Mouse (Mus musculus): Measurements from ENCODE around the gene 1110017D15Rik. TPM values are rescaled to one million over a fixed set of nuclear protein-coding genes. Genes with fewer than 3 reads are reported as not detected.

The 1110017D15Rik gene
- total RNA-seq (2017) = 2.1 to 2.2 TPM in 2 of 3 replicates, not detected in the other

- ATAC-seq (replicated peaks; ENCODE audit: insufficient number of reproducible peaks, low FRiP score, low TSS enrichment, poor library complexity, severe bottlenecking) = no peak
Measured at GRCm38 (mm10) chr4:41517233-41517632, at the start of gene 1110017D15Rik. 1110017D15Rik (minus strand) TSS chr4:41517333.

GRCm38 (mm10) chr4:41566123-41566522 is 49.0 kb upstream of the 1110017D15Rik start:
- ATAC-seq (replicated peaks; ENCODE audit: insufficient number of reproducible peaks, low FRiP score, low TSS enrichment, poor library complexity, severe bottlenecking) = no peak

- no peak for ATAC-seq (replicated peaks; ENCODE audit: insufficient number of reproducible peaks, low FRiP score, low TSS enrichment, poor library complexity, severe bottlenecking)
Measured at GRCm38 (mm10) chr4:41563297-41563696, 46.2 kb upstream of the 1110017D15Rik start.

GRCm38 (mm10) chr4:41557092-41557491 is 40.0 kb upstream of the 1110017D15Rik start:
- no peak for ATAC-seq (replicated peaks; ENCODE audit: insufficient number of reproducible peaks, low FRiP score, low TSS enrichment, poor library complexity, severe bottlenecking)

GRCm38 (mm10) chr4:41556311-41556953 is 39.3 kb upstream of the 1110017D15Rik start:
- no peak for ATAC-seq (replicated peaks; ENCODE audit: insufficient number of reproducible peaks, low FRiP score, low TSS enrichment, poor library complexity, severe bottlenecking)

DNA sequence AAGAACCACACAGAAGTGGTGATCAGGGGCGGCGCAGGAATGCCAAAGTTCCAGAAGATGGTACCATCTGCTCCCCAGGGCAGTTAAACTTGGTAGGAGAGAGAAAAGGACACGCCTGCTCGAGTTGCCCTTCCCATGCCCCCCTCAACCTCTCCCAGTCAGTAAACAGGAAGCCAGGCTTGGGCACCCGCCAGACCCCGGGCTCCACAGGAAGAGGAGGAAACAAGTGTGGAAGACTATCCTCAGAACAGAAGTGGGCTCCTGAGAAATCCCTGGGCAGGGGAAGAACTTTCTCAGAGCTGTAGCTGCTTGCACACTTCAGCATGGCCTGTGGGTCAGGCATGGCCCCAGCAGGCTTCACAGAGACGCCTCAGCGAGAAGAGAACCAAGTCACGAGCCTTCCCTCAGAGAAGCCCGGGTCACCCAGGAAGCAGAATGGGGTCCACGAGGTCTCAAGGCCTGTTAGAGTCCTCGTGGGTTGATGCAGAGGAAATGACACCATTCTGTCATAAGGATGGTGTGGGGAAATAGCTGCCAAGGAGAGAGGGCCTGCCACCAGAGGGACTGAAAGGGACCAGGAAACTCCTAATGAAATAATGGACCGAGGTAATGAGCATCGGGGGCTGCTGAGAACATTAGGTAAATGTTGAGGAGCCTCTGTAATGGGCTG is 38.0 kb upstream of the 1110017D15Rik start:
- no peak for ATAC-seq (replicated peaks; ENCODE audit: insufficient number of reproducible peaks, low FRiP score, low TSS enrichment, poor library complexity, severe bottlenecking)

GRCm38 (mm10) chr4:41553116-41553515 is 36.0 kb upstream of the 1110017D15Rik start:
- ATAC-seq (replicated peaks; ENCODE audit: insufficient number of reproducible peaks, low FRiP score, low TSS enrichment, poor library complexity, severe bottlenecking) = no peak

DNA sequence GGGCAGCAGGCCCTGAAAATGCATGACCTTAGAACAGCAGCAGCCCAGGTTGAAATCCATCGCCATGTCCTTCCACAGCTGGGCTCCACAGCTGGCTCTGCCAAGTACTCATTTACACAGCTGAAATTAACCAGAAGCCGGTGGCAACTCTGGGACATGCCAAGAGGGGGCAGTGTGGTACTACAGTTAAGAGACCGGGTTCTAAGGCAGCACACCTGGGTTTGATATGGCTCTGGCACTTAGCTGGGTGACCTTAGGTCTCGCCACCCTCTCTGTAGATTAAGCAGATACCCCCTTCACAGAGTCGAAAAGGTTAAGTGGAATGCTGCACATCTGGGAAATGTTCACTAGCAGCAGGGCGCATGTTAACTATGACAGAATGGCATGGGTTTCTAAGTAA is 35.4 kb upstream of the 1110017D15Rik start:
- peak; percentile 70 for ATAC-seq (replicated peaks; ENCODE audit: insufficient number of reproducible peaks, low FRiP score, low TSS enrichment, poor library complexity, severe bottlenecking)

GRCm38 (mm10) chr4:41547086-41547485 is 30.0 kb upstream of the 1110017D15Rik start:
- ATAC-seq (replicated peaks; ENCODE audit: insufficient number of reproducible peaks, low FRiP score, low TSS enrichment, poor library complexity, severe bottlenecking) = no peak

- ATAC-seq (replicated peaks; ENCODE audit: insufficient number of reproducible peaks, low FRiP score, low TSS enrichment, poor library complexity, severe bottlenecking) = no peak
Measured at GRCm38 (mm10) chr4:41545985-41546384, 28.9 kb upstream of the 1110017D15Rik start.

DNA sequence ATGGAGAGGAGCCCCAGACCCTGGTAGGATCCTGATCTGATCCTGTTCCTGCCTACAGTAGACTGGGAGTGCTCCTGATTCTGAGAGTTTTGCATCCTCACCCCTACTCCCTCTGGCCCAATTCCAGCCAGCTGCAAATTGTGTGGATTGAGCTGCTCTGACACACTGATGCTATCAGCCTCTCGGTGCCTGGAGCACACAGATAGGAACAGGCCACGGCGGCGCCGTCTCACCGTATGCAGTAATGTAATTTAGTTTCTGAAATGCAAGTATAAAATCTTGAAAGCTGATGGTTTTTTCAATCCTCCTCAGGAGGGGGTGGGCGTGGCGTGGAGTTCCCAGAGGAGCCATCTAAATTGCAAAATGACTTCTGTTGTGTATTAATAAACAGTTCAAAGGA is 25.0 kb upstream of the 1110017D15Rik start:
- no peak for ATAC-seq (replicated peaks; ENCODE audit: insufficient number of reproducible peaks, low FRiP score, low TSS enrichment, poor library complexity, severe bottlenecking)

DNA sequence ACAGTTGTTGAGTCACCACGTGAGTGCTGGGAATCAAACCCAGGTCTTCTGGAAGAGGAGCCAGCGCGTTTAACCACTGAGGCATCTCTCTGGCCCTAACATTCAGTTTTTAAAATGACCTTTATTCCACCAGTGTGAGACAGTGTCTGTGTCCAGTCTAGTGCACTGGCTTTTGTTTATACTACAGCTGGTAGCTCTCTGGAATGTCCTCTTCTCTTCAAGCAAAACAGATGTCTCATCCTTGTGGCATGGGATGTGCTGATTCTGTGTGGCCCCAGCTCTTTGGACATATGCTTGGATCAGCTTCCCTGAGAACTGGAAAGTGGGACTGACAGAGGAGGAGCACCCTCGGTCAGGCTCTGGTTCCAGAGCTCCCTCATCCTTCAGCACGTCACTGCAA is 17.7 kb upstream of the 1110017D15Rik start:
- ATAC-seq (replicated peaks; ENCODE audit: insufficient number of reproducible peaks, low FRiP score, low TSS enrichment, poor library complexity, severe bottlenecking) = no peak

- no peak for ATAC-seq (replicated peaks; ENCODE audit: insufficient number of reproducible peaks, low FRiP score, low TSS enrichment, poor library complexity, severe bottlenecking)
Measured at GRCm38 (mm10) chr4:41532420-41532819, 15.3 kb upstream of the 1110017D15Rik start.

DNA sequence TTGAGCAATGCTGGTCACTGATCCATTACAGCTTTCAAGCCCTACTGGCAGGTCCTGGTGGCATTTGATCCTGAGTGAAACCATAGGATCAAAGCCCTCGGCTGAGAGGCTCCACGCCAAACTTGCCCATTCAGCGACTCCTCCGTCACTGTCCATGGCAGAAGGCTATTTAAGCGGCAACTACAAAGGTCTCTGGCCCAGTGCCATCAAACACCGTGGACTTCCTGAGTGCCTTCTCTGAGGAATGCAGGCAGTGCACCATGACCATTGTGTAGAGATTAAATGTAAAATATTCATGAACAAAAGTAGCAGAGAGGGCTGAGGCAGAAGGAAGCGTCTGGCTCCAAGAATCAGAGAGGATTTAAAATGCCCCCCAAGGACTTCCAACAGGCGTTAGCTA is 10.9 kb upstream of the 1110017D15Rik start:
- no peak for ATAC-seq (replicated peaks; ENCODE audit: insufficient number of reproducible peaks, low FRiP score, low TSS enrichment, poor library complexity, severe bottlenecking)

- ATAC-seq (replicated peaks; ENCODE audit: insufficient number of reproducible peaks, low FRiP score, low TSS enrichment, poor library complexity, severe bottlenecking) = no peak
Measured at GRCm38 (mm10) chr4:41527076-41527475, 9.9 kb upstream of the 1110017D15Rik start.

GRCm38 (mm10) chr4:41526553-41526952 is 9.4 kb upstream of the 1110017D15Rik start:
- no peak for ATAC-seq (replicated peaks; ENCODE audit: insufficient number of reproducible peaks, low FRiP score, low TSS enrichment, poor library complexity, severe bottlenecking)

GRCm38 (mm10) chr4:41524829-41525228 is 7.7 kb upstream of the 1110017D15Rik start:
- ATAC-seq (replicated peaks; ENCODE audit: insufficient number of reproducible peaks, low FRiP score, low TSS enrichment, poor library complexity, severe bottlenecking) = no peak

DNA sequence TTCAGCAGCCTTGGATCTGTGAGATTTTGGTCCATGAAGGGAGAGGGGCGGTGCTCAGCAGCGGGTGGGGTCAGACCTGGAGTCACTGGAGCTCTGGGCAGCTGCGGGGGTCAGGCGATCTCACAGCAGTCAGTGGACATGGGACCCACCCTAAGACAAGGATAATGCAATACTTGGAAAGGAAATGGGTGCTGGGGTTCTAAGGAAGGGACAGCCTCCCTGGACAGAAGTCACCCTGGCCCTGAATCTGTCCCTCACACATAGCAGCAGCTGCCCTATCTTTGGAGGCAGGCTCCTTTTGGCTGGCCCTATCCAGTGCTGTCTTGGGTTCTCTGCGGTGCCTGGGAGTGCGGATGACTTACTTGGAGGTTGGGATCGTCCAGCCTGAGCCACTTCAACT is 6.7 kb upstream of the 1110017D15Rik start:
- no peak for ATAC-seq (replicated peaks; ENCODE audit: insufficient number of reproducible peaks, low FRiP score, low TSS enrichment, poor library complexity, severe bottlenecking)

DNA sequence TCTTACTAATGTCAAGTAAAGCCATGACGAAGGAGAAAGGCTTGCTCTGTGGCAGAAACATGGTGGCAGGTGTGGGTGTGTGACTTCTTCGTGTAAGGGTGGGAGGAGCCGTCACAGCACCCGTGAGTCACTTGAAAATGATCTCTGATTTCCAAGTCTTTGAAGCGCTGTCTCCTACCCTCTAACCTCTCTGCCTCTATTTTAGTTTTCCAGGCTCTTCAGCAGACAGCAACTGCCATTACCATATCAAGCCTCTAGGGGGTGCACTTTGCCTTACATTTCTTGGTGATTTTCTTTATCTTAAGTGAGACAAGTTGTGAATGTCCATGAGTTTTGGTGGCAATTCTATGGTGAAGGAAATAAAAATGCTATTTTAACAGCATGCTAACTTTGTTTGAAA is 5.7 kb upstream of the 1110017D15Rik start:
- no peak for ATAC-seq (replicated peaks; ENCODE audit: insufficient number of reproducible peaks, low FRiP score, low TSS enrichment, poor library complexity, severe bottlenecking)

- ATAC-seq (replicated peaks; ENCODE audit: insufficient number of reproducible peaks, low FRiP score, low TSS enrichment, poor library complexity, severe bottlenecking) = no peak
Measured at GRCm38 (mm10) chr4:41522136-41522535, 5.0 kb upstream of the 1110017D15Rik start.

Measured in monocyte, adult 5-6 weeks (primary cell).